Mouse (Mus musculus) midbrain, embryonic 10.5 days (tissue): ENCODE measurements at regions not wholly inside any gene's neighbourhood (a gene's known extent, or its start where the extent isn't known, plus 50 kb on each side); places are given as distances from the start of the nearest gene placed in this dataset.

ENCODE experiments used
- DNase-seq: peaks from one replicate; pipeline ENCODE4 v3.0.0-alpha.2; 2017; ENCODE audit warnings: low spot score
- H3K27ac ChIP-seq: fragments of 300-500 bp; sonication (generic); replicated peaks from 2 replicates; pipeline ENCODE4 v1.5.1; 2016; ENCODE audit warnings: mild to moderate bottlenecking
- H3K27me3 ChIP-seq: fragments of 300-500 bp; sonication (generic); 2 replicates; pipeline ENCODE4 v1.6.1; 2016; ENCODE audit warnings: low read depth, mild to moderate bottlenecking; ENCODE audit not compliant: poor library complexity, severe bottlenecking
- H3K36me3 ChIP-seq: fragments of 300-500 bp; sonication (generic); 2 replicates; pipeline ENCODE4 v1.6.1; 2016; ENCODE audit warnings: mild to moderate bottlenecking, moderate library complexity
- H3K4me1 ChIP-seq: fragments of 300-500 bp; sonication (generic); 2 replicates; pipeline ENCODE4 v1.6.1; 2016
- H3K4me3 ChIP-seq: fragments of 300-500 bp; sonication (generic); 2 replicates; pipeline ENCODE4 v1.5.1; 2016; ENCODE audit warnings: mild to moderate bottlenecking, moderate library complexity
- H3K9me3 ChIP-seq: fragments of 300-500 bp; sonication (generic); replicated peaks from 2 replicates; pipeline ENCODE4 v1.6.1; 2016; ENCODE audit warnings: mild to moderate bottlenecking
- whole genome bisulfite sequencing: fragments of 180-500 bp; shearing (Covaris S2); methylation state at CpG from one replicate; pipeline ENCODE4 v1.1.7; 2016; 5-methylcytosine and 5-hydroxymethylcytosine counted together

DNA sequence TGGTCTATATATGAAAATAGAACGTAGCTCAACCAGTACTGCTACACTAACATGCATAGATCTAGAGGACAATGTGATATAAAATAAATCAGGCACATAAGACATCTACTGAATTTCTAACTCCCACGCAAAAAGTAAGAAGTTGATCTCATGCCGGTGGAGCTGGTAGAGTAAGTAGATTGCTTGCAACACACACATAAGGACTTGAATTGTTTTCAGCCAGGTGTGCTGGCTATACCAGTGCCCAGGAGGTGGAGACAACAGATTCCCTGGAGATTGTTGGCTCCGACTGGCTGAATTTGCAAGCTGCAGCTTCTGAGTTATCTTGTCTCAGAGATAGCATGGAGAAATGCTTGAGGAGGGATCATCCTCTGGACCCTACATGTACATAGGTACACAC, 331.6 kb upstream of the Tenm3 start:
- DNase-seq, result no peak
- Histone ChIP-seq H3K27ac (no peak overlapping the region), H3K36me3 (no peaks in the 10 kb centered on the region), H3K9me3 (no peaks in the 10 kb centered on the region), H3K27me3 (no peaks in the 10 kb centered on the region), H3K4me1 (no peaks in the 10 kb centered on the region), H3K4me3 (no peak overlapping the region)
- WGBS, result 89% methylated on average over 4 of the region's 4 CpGs

DNA sequence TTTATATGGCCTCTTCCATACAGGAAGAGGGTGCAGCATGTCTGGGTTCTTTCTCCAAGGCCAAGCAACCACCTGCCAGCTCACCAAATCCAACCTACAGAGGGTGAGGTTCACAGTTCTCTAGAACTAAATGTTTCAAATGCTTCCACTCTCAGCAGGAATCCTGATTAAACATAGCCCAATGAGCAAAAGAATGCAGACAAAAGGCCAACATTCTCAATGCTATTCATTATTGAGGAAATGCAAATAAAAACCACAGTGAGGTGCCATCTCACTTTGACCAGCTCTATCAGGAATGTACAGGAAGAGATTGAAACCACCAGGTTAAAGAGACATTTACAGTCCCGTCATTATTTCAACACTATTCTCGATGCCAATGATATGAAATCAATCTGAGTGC, 331.2 kb upstream of the Tenm3 start:
- Histone ChIP-seq H3K4me3 (no peak overlapping the region), H3K9me3 (no peaks in the 10 kb centered on the region), H3K4me1 (no peaks in the 10 kb centered on the region), H3K27me3 (no peaks in the 10 kb centered on the region), H3K27ac (no peak overlapping the region), H3K36me3 (no peaks in the 10 kb centered on the region)
- 88% methylated on average over 2 of the region's 2 CpGs for WGBS
- DNase-seq, result no peak

GRCm38 (mm10) chr8:49159318-49159717, 315.6 kb upstream of the Tenm3 start:
- Histone ChIP-seq H3K4me3 (no peak overlapping the region), H3K9me3 (no peaks in the 10 kb centered on the region), H3K27ac (no peak overlapping the region), H3K36me3 (no peaks in the 10 kb centered on the region), H3K4me1 (no peaks in the 10 kb centered on the region), H3K27me3 (no peaks in the 10 kb centered on the region)
- 93% methylated on average over 4 of the region's 4 CpGs for WGBS
- DNase-seq, result no peak

GRCm38 (mm10) chr8:49158201-49158600, 314.4 kb upstream of the Tenm3 start:
- 90% methylated on average over 4 of the region's 4 CpGs for WGBS
- H3K9me3 ChIP-seq, result no peaks in the 10 kb centered on the region
- no peaks in the 10 kb centered on the region for H3K27me3 ChIP-seq
- no peak overlapping the region for H3K4me3 ChIP-seq
- no peak overlapping the region for H3K27ac ChIP-seq
- no peaks in the 10 kb centered on the region for H3K36me3 ChIP-seq
- no peak for DNase-seq
- H3K4me1 ChIP-seq, result no peaks in the 10 kb centered on the region

- no peak for DNase-seq
- 89% methylated on average over 10 of the region's 10 CpGs for WGBS
- no peak overlapping the region for H3K4me3 ChIP-seq
- H3K9me3 ChIP-seq, result no peaks in the 10 kb centered on the region
- no peaks in the 10 kb centered on the region for H3K27me3 ChIP-seq
- H3K27ac ChIP-seq, result no peak overlapping the region
- H3K4me1 ChIP-seq, result no peaks in the 10 kb centered on the region
- H3K36me3 ChIP-seq, result no peaks in the 10 kb centered on the region
Observed at GRCm38 (mm10) chr8:49136503-49137044, 292.8 kb upstream of the Tenm3 start.

- Histone ChIP-seq H3K9me3 (no peaks in the 10 kb centered on the region), H3K27ac (no peak overlapping the region)
- 81% methylated on average over 6 of the region's 6 CpGs for WGBS
Observed at GRCm38 (mm10) chr8:49109095-49109494, 265.3 kb upstream of the Tenm3 start.

DNA sequence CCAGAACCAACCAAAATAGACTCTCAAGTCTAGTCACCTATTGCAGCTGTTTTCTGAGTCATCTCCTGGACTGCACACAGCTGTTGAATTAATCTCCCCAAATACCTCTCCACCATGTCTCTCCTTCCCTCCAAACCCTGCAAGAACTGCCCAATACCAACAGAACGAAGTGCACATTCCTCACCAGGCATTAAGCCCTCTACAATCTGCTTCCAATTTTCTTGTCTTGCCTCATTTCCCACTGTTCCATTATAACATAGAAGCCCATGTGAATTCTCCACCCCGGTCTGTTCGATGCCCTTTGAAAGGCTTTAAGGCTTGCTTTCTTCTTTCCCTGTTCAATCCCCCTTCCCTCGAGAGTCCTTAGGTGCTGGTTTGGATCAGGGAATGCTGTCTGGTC, 264.9 kb upstream of the Tenm3 start:
- H3K36me3 ChIP-seq, result no peaks in the 10 kb centered on the region
- H3K9me3 ChIP-seq, result no peaks in the 10 kb centered on the region
- H3K4me1 ChIP-seq, result no peaks in the 10 kb centered on the region
- no peaks in the 10 kb centered on the region for H3K27me3 ChIP-seq
- WGBS, result 65% methylated on average over 4 of the region's 4 CpGs
- DNase-seq, result no peak
- H3K4me3 ChIP-seq, result no peak overlapping the region
- H3K27ac ChIP-seq, result no peak overlapping the region

More at GRCm38 (mm10) chr8:49109095-49109494, 265.3 kb upstream of the Tenm3 start:
- Histone ChIP-seq H3K4me1 (no peaks in the 10 kb centered on the region), H3K27me3 (no peaks in the 10 kb centered on the region), H3K36me3 (no peaks in the 10 kb centered on the region), H3K4me3 (no peak overlapping the region)
- no peak for DNase-seq

DNA sequence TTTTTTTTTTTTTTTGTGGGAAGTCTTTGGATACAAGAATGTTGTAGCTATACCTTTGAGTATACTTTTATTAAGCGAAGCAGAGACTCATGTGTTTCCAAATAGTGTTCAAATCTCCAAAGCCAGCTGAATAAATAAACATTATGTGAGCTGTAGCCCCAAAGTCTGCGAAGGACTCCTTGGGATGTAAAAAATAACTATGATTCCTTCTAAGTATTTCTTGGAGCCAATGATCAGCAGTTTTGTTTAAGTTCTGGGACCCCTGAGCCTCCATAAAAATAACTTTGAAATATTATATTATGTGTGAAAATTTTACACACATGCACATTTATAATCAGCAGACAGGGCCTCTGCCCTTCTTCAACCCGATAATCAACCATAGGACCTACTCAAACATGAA, 262.8 kb upstream of the Tenm3 start:
- Histone ChIP-seq H3K4me1 (no peaks in the 10 kb centered on the region), H3K9me3 (no peaks in the 10 kb centered on the region), H3K36me3 (no peaks in the 10 kb centered on the region), H3K27ac (no peak overlapping the region), H3K4me3 (no peak overlapping the region), H3K27me3 (no peaks in the 10 kb centered on the region)
- DNase-seq, result no peak
- WGBS, result 80% methylated on average over 3 of the region's 3 CpGs

DNA sequence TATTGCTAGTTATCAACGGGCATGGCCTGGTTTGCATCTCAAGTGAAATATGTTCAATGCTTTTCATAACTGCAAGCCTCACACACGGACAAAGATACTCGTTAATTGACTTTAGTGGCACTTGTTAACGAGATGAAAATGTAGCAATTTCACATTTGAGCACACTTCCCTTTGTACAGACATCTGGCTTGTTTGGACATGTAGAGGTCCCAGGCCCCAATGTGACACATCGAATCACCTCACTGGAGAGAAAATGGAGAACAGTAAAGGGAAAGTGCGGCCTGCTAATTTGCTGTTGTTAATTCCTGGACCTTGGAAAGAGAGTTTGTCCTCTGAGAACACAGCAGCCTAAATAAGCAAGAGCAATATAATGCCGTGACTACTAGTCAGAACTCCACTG, 257.4 kb upstream of the Tenm3 start:
- Histone ChIP-seq H3K9me3 (0 out of 2 replicates have a peak, but pooled peaks cover 7% of the 10 kb centered on the region), H3K4me1 (no peaks in the 10 kb centered on the region), H3K36me3 (no peaks in the 10 kb centered on the region), H3K27me3 (no peaks in the 10 kb centered on the region), H3K27ac (no peak overlapping the region), H3K4me3 (no peak overlapping the region)
- WGBS, result 94% methylated on average over 7 of the region's 7 CpGs
- no peak for DNase-seq

- 91% methylated on average over 6 of the region's 6 CpGs for WGBS
- DNase-seq, result no peak
- Histone ChIP-seq H3K4me1 (peaks cover 5% of the 10 kb centered on the region; the same call in 1 of the 2 replicates), H3K27ac (no peak overlapping the region), H3K9me3 (no peaks in the 10 kb centered on the region), H3K27me3 (no peaks in the 10 kb centered on the region), H3K4me3 (no peak overlapping the region), H3K36me3 (no peaks in the 10 kb centered on the region)
Observed at GRCm38 (mm10) chr8:49084191-49084875, 240.6 kb upstream of the Tenm3 start.

DNA sequence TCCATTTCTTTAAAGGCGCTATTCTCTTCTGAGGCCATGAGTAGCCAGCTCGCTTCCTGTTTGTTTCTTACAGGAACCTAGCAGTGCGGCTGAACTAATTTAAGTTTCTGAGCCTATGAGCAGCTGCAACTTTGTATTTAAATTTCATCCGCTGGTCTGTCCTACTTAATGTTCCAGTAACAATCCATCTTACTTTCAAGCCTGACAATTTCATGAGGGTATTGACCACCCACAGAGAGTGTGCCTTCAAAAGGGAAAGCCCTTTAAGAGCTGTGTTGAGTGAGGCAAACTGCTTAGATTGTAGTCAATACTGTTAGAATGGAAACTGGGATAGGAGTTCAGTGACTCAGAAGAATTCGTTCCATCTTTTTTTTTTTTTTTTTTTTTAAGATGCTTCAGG, 225.7 kb upstream of the Tenm3 start:
- H3K4me3 ChIP-seq, result no peak overlapping the region
- no peak for DNase-seq
- no peaks in the 10 kb centered on the region for H3K9me3 ChIP-seq
- no peaks in the 10 kb centered on the region for H3K27me3 ChIP-seq
- no peak overlapping the region for H3K27ac ChIP-seq
- 0 out of 2 replicates have a peak, but pooled peaks cover 3% of the 10 kb centered on the region for H3K4me1 ChIP-seq
- WGBS, result 80% methylated on average over 5 of the region's 5 CpGs
- H3K36me3 ChIP-seq, result no peaks in the 10 kb centered on the region

- no peak for DNase-seq
- 68% methylated on average over 3 of the region's 3 CpGs for WGBS
- Histone ChIP-seq H3K4me3 (no peak overlapping the region), H3K27me3 (no peaks in the 10 kb centered on the region), H3K4me1 (no peaks in the 10 kb centered on the region), H3K27ac (no peak overlapping the region), H3K9me3 (no peaks in the 10 kb centered on the region), H3K36me3 (no peaks in the 10 kb centered on the region)
Observed at GRCm38 (mm10) chr8:49063256-49063655, 219.5 kb upstream of the Tenm3 start.

GRCm38 (mm10) chr8:49043236-49043635, 199.5 kb upstream of the Tenm3 start:
- no peaks in the 10 kb centered on the region for H3K9me3 ChIP-seq
- H3K27me3 ChIP-seq, result no peaks in the 10 kb centered on the region
- 85% methylated on average over 6 of the region's 6 CpGs for WGBS
- no peaks in the 10 kb centered on the region for H3K4me1 ChIP-seq
- H3K36me3 ChIP-seq, result no peaks in the 10 kb centered on the region
- no peak for DNase-seq
- no peak overlapping the region for H3K27ac ChIP-seq
- H3K4me3 ChIP-seq, result no peak overlapping the region
